Mouse (Mus musculus): ENCODE results near the gene Tekt5.
A peak's percentile ranks its signal among the peaks of the same experiment; 100 is the strongest.

The Tekt5 gene

GRCm38 (mm10) chr16:10394699-10395540 is at the start of gene Tekt5:
Tekt5 (minus strand) TSS chr16:10395490.
- DNase-seq: peak; percentile 35 to 39

GRCm38 (mm10) chr16:10443723-10444122 is 48.4 kb upstream of the Tekt5 start:
- DNase-seq: no peak

- no peak for DNase-seq
Observed at GRCm38 (mm10) chr16:10441761-10442160, 46.5 kb upstream of the Tekt5 start.

- no peak for DNase-seq
Observed at GRCm38 (mm10) chr16:10441328-10441727, 46.0 kb upstream of the Tekt5 start.

DNA sequence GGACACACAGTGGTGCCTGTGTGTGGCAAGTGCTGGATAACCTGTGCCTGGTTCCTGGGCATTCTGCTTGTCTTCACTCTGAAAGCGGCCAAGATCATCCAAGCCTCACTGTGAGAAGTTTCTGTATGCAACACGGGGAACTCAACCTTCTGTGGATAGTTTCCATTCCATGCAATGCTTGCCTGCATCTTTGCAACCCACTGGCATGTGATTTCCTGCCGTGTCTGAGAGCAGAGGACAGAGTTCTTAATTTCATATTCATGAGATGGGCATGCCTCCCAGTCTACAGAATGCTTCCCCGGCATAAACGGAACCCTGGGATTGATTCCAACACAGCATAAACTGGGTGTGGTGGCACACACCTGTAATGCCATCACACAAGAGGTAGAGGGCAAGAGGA is 42.8 kb upstream of the Tekt5 start:
- DNase-seq: no peak

- DNase-seq: no peak
Observed at GRCm38 (mm10) chr16:10436166-10436565, 40.9 kb upstream of the Tekt5 start.

DNA sequence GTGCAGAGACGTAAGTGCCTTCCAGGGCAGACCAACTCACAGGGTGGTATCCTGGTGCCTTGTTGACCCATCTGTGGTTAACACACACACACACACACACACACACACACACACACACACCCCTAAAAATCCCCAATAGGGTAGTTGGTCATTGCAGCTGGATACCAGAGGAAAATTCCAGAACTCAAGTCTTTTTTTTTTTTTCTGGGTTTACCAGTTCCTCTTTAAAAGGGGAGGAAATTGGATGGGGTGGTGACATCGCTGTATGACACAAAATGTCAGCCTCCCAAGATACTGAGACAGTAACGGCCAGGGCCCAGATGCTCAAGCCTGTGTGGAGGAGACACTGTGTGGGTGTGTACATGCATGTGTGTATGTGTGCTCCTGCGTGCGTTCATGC is 38.1 kb upstream of the Tekt5 start:
- no peak for DNase-seq

GRCm38 (mm10) chr16:10432387-10432786 is 37.1 kb upstream of the Tekt5 start:
- DNase-seq: no peak

- no peak for DNase-seq
Observed at GRCm38 (mm10) chr16:10431911-10432310, 36.6 kb upstream of the Tekt5 start.

DNA sequence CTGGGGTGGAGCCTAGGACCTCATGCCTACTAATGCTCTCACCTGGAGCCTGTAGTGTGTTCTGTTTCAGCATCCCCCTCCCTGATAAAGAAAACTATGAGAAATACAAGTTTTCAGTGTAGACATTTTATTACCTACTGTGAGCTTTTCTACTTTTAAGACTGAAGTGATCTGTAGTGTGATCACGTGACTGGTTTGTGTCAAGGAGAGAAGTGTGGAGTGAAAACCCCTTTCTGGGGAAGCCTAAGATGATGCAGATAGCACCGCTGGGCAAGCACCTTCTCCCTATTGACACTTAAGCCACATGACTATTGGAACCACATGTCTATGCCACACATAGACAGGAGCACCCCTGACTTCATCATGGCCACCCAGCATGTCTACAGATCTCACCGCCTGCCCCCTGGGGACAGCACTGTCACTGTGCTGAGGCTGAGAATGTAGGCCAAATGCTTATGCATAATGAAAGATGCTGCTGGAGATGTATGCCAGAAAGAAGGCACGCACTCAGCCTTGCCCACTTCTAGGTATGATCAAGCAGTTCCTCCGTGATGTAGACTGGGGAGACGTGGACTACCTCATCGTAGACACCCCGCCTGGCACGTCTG is 25.3 kb upstream of the Tekt5 start:
- no peak for DNase-seq

DNA sequence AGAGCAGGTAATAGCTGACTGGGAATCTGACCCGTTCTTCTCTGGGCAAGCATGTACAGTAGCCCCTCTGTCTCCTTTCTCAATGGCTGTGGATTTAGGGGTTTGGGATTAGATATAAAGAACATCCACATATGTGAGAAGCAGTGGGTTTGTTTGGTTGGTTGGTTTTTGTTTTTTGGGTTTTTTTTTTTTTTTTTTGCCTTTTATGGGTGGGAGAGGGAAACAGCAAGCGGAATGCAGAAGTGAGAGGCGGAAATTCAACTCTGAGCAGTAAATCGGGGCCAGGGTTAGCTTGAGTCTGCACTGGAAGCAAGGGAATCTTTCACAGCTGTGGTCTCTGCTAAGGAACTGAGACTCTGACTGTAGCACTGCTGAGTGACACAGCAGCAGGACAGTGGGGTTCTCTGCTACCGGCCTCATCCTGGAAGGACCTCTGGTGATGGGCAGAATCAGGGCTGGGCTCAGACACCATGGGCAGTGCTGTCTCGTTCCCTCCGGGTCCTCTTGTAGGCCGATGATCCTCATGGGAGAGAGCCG is 22.5 kb upstream of the Tekt5 start:
- no peak for DNase-seq

DNA sequence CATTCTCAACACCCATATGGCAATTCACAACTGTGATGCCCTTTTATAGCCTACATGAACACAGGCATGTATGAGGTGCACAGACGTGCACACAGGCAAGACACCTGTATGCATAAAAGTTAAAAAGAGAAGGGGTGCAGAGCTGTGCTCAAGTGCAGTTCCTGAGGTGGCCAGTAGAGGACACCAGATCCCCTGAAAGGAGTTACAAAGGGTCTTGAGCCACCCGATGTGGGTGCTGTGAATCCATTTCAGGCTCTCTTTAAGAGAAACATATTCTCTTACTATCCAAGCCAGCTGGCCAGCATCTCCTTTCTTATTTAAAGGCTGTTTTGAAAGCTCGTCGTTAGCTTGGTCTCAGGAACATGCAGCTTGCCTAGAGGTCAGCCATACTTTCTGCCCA is 21.6 kb upstream of the Tekt5 start:
- peak in 1 of 2 experiments; percentile 23 for DNase-seq

DNA sequence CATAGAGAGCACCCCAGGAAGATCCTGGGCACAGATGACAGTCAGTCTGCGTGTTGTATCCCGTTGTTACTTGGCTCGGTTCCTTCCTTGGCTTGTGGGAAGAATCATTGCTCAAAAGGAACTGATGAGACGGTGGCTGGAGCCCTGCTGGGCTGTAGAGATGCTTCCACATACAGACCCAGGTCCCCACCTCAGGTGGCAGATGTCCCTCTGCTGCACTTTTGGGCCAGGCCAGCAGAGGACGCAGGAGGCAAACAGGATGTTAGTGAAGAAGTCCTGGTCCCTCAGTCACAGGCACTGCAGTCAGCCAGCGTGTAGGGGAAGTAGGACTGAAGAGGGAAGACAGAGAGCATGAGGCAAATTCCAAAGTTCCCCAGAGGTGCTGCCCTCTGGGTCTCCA is 20.7 kb upstream of the Tekt5 start:
- DNase-seq: peak in 1 of 2 experiments; percentile 23

GRCm38 (mm10) chr16:10411764-10412746 is 16.8 kb upstream of the Tekt5 start, which contains the start of gene Nubp1:
Nubp1 (plus strand) TSS chr16:10411948.
- DNase-seq: peak; percentile 89 to 90

GRCm38 (mm10) chr16:10399160-10399559 is 3.9 kb upstream of the Tekt5 start:
- peak; percentile 77 to 84 for DNase-seq

DNA sequence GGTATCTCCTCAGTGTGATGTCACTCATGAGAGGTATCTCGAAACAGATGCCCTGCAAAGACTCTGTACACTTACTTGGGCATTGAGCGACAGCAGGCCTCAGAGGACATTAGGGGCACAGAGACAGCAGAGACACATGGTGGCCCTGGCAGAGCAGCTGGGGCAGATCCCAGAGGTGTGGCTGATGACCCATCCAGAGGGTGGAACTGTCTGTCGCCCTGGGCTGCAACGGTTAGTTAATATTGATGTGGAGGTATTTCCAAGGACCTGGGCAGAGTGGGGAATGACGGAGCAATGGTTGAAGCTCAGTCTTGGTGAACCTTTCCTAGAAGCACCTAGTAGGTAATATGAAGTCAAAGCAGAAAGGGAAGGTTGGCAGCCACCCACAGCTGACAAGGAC is 3.5 kb upstream of the Tekt5 start:
- no peak for DNase-seq

DNA sequence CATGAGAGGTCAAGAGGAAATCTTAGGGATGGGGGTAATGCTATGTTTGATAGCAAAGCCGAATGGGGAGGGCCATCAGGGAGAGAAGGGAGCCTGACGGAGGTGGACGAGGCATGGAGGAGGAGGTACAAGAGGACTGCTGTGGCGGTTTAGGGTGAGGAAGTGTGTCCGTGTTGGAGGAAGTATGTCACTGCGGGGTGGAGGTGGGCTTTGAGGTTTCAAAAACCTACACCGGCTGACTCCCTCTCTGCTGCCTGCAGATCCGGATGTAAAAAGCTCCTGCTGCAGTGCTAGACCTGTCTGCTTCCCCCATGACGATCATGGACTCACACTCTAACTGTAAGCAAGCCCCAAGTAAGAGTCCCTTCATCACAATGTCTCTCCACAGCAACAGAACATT is 2.7 kb downstream of the Tekt5 start:
- DNase-seq: peak; percentile 11 to 50

DNA sequence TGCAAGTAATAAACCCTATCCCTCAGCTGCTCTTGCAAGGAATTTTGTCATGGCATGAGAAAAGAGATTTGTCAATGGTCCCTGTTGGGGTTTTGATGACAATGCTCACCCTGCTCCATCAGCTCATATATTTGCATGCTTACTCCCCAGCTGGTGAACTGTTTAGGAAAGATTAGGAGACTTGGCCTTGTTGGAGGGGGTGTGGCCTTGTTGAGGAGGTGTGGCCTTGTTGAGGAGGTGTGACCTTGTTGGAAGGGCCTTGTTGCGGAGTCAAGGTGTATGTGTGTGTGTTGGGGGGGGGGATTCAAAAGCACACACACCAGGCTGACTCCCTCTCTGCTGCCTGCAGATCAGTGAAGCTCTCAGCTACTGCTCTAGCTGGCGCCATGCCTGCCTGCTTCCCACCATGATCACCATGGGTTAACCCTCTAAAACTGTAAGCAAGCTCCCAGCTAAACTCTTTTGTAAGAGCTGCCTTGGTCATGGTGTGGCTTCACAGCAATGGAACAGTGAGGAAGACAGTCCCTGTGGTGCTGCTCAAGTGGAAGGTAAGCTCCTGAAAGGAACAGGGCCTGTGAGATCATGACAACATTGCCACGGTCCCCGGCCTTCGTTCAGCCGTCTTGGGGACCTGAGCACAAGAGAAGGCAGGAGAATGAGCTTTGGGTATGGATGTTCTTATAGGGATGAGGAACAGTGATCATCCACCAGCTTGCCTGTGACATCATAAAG is 6.5 kb downstream of the Tekt5 start:
- no peak for DNase-seq

DNA sequence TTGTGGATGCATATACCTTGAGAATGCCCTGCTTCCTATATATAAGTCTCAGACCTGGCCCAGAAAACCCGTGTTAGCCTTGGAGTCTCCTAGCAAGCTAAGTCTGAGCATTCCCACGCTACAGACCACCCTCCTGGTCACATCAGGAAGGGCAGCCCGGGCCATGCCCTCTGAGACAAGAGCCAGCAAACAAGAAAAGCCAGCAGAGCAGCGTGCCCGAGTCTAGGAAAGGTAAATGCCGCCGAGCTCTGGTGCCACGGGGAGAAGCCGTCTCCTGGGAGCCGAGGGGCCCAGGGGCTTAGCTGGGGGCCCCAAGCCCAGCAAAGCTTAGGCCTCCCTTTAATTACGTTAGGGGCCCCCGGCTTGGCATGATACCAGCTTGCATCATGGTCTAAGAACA is 10.0 kb downstream of the Tekt5 start:
- no peak for DNase-seq

GRCm38 (mm10) chr16:10384544-10384943 is 10.7 kb downstream of the Tekt5 start:
- no peak for DNase-seq

DNA sequence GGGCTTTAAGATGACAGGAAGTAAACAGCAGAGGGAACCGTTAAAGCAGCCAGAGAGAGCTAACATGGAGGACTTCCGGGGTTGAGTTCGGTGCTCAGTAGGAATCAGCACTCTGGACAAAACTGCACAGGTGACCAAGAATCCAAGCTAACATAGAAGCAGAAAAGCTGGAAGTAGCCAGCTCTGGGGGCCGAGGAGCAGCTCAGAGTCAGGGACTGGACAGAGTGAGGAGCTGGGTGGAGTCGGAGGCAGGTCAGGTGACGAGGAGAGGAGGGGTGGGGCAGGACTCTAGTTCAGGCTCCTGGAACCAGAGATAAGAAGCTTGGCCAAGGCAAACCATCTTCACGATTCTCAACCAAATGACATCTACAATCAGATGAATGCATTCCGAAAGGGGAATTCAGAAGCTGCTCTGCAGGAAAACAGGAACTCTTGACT is 11.2 kb downstream of the Tekt5 start:
- DNase-seq: peak; percentile 36 to 49

GRCm38 (mm10) chr16:10379531-10379930 is 15.8 kb downstream of the Tekt5 start:
- no peak for DNase-seq
